Mouse (Mus musculus) MEL (cell line): ENCODE measurements around the gene Adamtsl1.

Experiments
- CHD2 ChIP-seq: IDR thresholded peaks from 2 replicates; pipeline ENCODE4 v1.6.1; 2011; ENCODE audit warnings: low read length, improper control_type of control experiment
- CTCF ChIP-seq, 3 experiments: IDR thresholded peaks in 2 of 3; conservative IDR thresholded peaks in 1 of 3; 2 replicates each; pipeline ENCODE4 v1.5.1; 2011 to 2012; ENCODE audit warnings: low read length in 3 of 3, low read depth in 2 of 3, mild to moderate bottlenecking in 2 of 3, improper control_type of control experiment in 1 of 3, inconsistent platforms in 1 of 3, mixed read lengths in 1 of 3, moderate library complexity in 1 of 3; ENCODE audit not compliant: control insufficient read depth in 1 of 3, insufficient read depth in 1 of 3, poor library complexity in 1 of 3, severe bottlenecking in 1 of 3
- EP300 ChIP-seq, 2 experiments: IDR thresholded peaks; 2 replicates each; pipeline ENCODE4 v1.6.1; 2011; ENCODE audit warnings: improper control_type of control experiment in 2 of 2, low read length in 2 of 2, low read depth in 1 of 2, mild to moderate bottlenecking in 1 of 2
- GATA1 ChIP-seq: IDR thresholded peaks from 2 replicates; pipeline ENCODE4 v1.6.1; 2011; ENCODE audit warnings: low read depth, low read length, improper control_type of control experiment
- HCFC1 ChIP-seq: IDR thresholded peaks from 2 replicates; pipeline ENCODE4 v1.6.1; 2012; ENCODE audit warnings: low read depth, mild to moderate bottlenecking, inconsistent platforms, low read length, improper control_type of control experiment, moderate library complexity
- MAX ChIP-seq: IDR thresholded peaks from 2 replicates; pipeline ENCODE4 v1.6.1; 2011; ENCODE audit warnings: low read length, improper control_type of control experiment
- NELFE ChIP-seq: IDR thresholded peaks from 2 replicates; pipeline ENCODE4 v1.6.1; 2011; ENCODE audit warnings: low read depth, low read length, improper control_type of control experiment
- POLR2A ChIP-seq, 2 experiments: IDR thresholded peaks; 2 replicates each; pipeline ENCODE4 v1.6.1; 2011 to 2012; ENCODE audit warnings: low read length in 2 of 2, mild to moderate bottlenecking in 2 of 2, control low read depth in 1 of 2, improper control_type of control experiment in 1 of 2, low read depth in 1 of 2, moderate library complexity in 1 of 2; ENCODE audit not compliant: control insufficient read depth in 1 of 2, insufficient read depth in 1 of 2, poor library complexity in 1 of 2
- SIN3A ChIP-seq: IDR thresholded peaks from 2 replicates; pipeline ENCODE4 v1.6.1; 2012; ENCODE audit warnings: low read length, improper control_type of control experiment, inconsistent platforms
- TAL1 ChIP-seq: IDR thresholded peaks from 2 replicates; pipeline ENCODE4 v1.6.1; 2012; ENCODE audit warnings: mild to moderate bottlenecking, inconsistent platforms, low read length, moderate library complexity, mixed read lengths
- TCF12 ChIP-seq: IDR thresholded peaks from 2 replicates; pipeline ENCODE4 v1.6.1; 2014; ENCODE audit warnings: low read depth, mild to moderate bottlenecking, inconsistent platforms, low read length, improper control_type of control experiment, moderate library complexity
- USF1 ChIP-seq: IDR thresholded peaks from 2 replicates; pipeline ENCODE4 v1.6.1; 2014; ENCODE audit warnings: low read depth, mild to moderate bottlenecking, inconsistent platforms, low read length, improper control_type of control experiment, moderate library complexity
- ZMIZ1 ChIP-seq: IDR thresholded peaks from 2 replicates; pipeline ENCODE4 v1.6.1; 2012; ENCODE audit warnings: low read depth, mild to moderate bottlenecking, inconsistent platforms, low read length, improper control_type of control experiment, moderate library complexity

- TF ChIP-seq USF1, result no peak
- no peak for TF ChIP-seq MAX
- no peak for TF ChIP-seq TAL1
- no peak for TF ChIP-seq NELFE
- no peak for TF ChIP-seq CTCF (IDR thresholded peaks at IDR 0.05 in 2 of 3, conservative IDR thresholded peaks at IDR 0.05 in 1 of 3; ENCODE audit: control insufficient read depth in 1 of 3, insufficient read depth in 1 of 3, low read depth in 2 of 3, low read length in 3 of 3, poor library complexity in 1 of 3, severe bottlenecking in 1 of 3)
- no peak for TF ChIP-seq EP300 (IDR thresholded peaks at IDR 0.05; ENCODE audit: low read depth in 1 of 2, low read length in 2 of 2)
- no peak for TF ChIP-seq CHD2
- no peak for TF ChIP-seq SIN3A
- TF ChIP-seq ZMIZ1, result no peak
- no peak for TF ChIP-seq POLR2A (IDR thresholded peaks at IDR 0.05; ENCODE audit: control insufficient read depth in 1 of 2, insufficient read depth in 1 of 2, low read depth in 1 of 2, low read length in 2 of 2, poor library complexity in 1 of 2)
- no peak for TF ChIP-seq TCF12
- no peak for TF ChIP-seq GATA1
- TF ChIP-seq HCFC1, result no peak
These were observed 710.9 kb downstream of the Adamtsl1 start for GRCm38 (mm10) chr4:86224875-86225274.
